Mouse (Mus musculus) G1E (cell line): ENCODE data around the gene Fxyd1.

Source experiments
- CTCF ChIP-seq: IDR thresholded peaks from 2 replicates; pipeline ENCODE4 v1.5.1; 2012; ENCODE audit warnings: low read depth, low read length, inconsistent platforms, mixed read lengths
- GATA1 ChIP-seq: IDR thresholded peaks from 2 replicates; pipeline ENCODE4 v1.6.1; 2012; ENCODE audit warnings: borderline replicate concordance, low read length, inconsistent platforms, mixed read lengths
- GATA2 ChIP-seq: IDR thresholded peaks from 2 replicates; pipeline ENCODE4 v1.6.1; 2012; ENCODE audit warnings: low read depth, low read length, inconsistent platforms, borderline replicate concordance
- POLR2AphosphoS5 ChIP-seq: IDR thresholded peaks from 2 replicates; pipeline ENCODE4 v1.6.1; 2012; ENCODE audit warnings: low read depth, low read length, inconsistent platforms; ENCODE audit not compliant: insufficient replicate concordance
- TAL1 ChIP-seq: conservative IDR thresholded peaks from 2 replicates; pipeline ENCODE4 v1.6.1; 2012; ENCODE audit warnings: low read depth, low read length, inconsistent platforms, mixed read lengths

DNA sequence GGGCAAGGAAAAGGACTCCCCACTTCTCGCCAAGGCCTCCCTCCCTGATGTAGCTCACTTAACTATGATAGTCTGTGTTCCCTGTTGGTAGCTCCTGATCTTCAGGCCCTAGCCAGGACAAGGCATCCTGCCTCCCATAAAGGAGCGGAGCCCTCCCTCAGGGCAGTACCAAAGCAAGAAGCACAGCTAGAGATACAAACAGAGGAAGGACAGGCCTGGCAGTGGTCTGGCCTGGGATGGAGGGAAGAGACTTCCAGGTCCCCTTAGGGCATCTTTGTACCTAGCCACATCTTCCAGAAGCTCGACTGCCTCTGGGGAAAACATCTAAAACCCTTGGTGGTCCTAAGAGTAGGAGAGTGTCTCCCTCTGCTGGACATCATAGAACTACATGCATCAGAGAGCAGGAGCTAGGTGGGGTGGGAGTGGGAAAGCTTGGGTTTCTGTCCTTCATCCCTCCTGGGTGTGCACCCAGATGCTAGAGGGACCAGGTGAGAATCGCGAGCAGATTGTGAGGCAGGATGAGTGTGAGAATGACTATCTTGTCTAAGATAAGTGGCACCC is 21.0 kb upstream of the Fxyd1 start:
- no peak for TF ChIP-seq CTCF
- TF ChIP-seq GATA1 = no peak
- no peak for TF ChIP-seq POLR2AphosphoS5
- no peak for TF ChIP-seq TAL1
- TF ChIP-seq GATA2 = no peak
